Mouse (Mus musculus): ENCODE measurements around the gene Nckap1l. TPM values are rescaled to one million over a fixed set of nuclear protein-coding genes. Genes with fewer than 3 reads are reported as not detected.

Nckap1l gene
- polyA plus RNA-seq, 1 experiment: 100 TPM

GRCm38 (mm10) chr15:103480129-103480528 is 26.5 kb downstream of the Nckap1l start:
- H3K36me3 ChIP-seq (ENCODE audit: control insufficient read depth, insufficient read depth, low read length): peaks cover 95% of the 10 kb centered on the region
- no peaks in the 10 kb centered on the region for H3K27me3 ChIP-seq (ENCODE audit: control insufficient read depth, insufficient read depth, low read length)
- 90% methylated on average over 2 of the region's 2 CpGs for WGBS
- H3K27ac ChIP-seq (ENCODE audit: control insufficient read depth, insufficient read depth, low read length): no peak overlapping the region
- DNase-seq: no peak
- TF ChIP-seq CTCF (IDR thresholded peaks at IDR 0.05; ENCODE audit: borderline replicate concordance, control insufficient read depth, extremely low read depth, insufficient read depth, low read length, poor library complexity) (no peak), POLR2A (IDR thresholded peaks at IDR 0.05; ENCODE audit: control insufficient read depth, extremely low read depth, insufficient read depth, low read length, poor library complexity) (no peak)
- H3K4me1 ChIP-seq (replicated peaks; ENCODE audit: control insufficient read depth, insufficient read depth, low read length): no peaks in the 10 kb centered on the region
- no peak overlapping the region for H3K4me3 ChIP-seq (ENCODE audit: control insufficient read depth, insufficient read depth, low read length)

GRCm38 (mm10) chr15:103482488-103482887 is 28.9 kb downstream of the Nckap1l start:
- no peak for TF ChIP-seq POLR2A (IDR thresholded peaks at IDR 0.05; ENCODE audit: control insufficient read depth, extremely low read depth, insufficient read depth, low read length, poor library complexity)
- no peak for TF ChIP-seq CTCF (IDR thresholded peaks at IDR 0.05; ENCODE audit: borderline replicate concordance, control insufficient read depth, extremely low read depth, insufficient read depth, low read length, poor library complexity)
- WGBS: 81% methylated on average over 1 of the region's 1 CpGs
- no peak overlapping the region for H3K4me3 ChIP-seq (ENCODE audit: control insufficient read depth, insufficient read depth, low read length)
- H3K36me3 ChIP-seq (ENCODE audit: control insufficient read depth, insufficient read depth, low read length): peaks cover 93% of the 10 kb centered on the region
- DNase-seq: no peak
- H3K27me3 ChIP-seq (ENCODE audit: control insufficient read depth, insufficient read depth, low read length): no peaks in the 10 kb centered on the region
- no peak overlapping the region for H3K27ac ChIP-seq (ENCODE audit: control insufficient read depth, insufficient read depth, low read length)
- no peaks in the 10 kb centered on the region for H3K4me1 ChIP-seq (replicated peaks; ENCODE audit: control insufficient read depth, insufficient read depth, low read length)

DNA sequence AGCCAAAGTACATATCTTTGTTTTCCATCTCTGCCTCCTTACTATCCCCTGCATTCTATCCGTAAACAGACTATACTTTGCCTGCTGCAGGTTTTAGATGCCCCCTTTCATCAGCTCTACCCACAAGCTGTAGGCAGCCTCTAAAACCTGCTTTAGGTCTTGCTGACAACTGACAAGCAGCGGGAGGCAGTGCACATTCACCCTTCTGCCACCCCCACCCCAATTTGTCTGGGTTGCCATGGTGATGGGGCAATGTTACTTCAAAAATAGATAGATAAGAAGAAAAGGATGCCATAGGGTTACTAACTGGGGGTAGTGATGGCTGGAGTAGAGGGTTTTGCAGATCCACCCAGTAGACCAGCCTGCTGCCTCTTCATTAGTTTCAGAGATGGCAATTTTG is 30.9 kb downstream of the Nckap1l start:
- Histone ChIP-seq H3K36me3 (ENCODE audit: control insufficient read depth, insufficient read depth, low read length) (peaks cover 89% of the 10 kb centered on the region), H3K4me3 (ENCODE audit: control insufficient read depth, insufficient read depth, low read length) (no peak overlapping the region), H3K27ac (ENCODE audit: control insufficient read depth, insufficient read depth, low read length) (no peak overlapping the region), H3K27me3 (ENCODE audit: control insufficient read depth, insufficient read depth, low read length) (no peaks in the 10 kb centered on the region), H3K4me1 (replicated peaks; ENCODE audit: control insufficient read depth, insufficient read depth, low read length) (no peaks in the 10 kb centered on the region)
- no peak for TF ChIP-seq CTCF (IDR thresholded peaks at IDR 0.05; ENCODE audit: borderline replicate concordance, control insufficient read depth, extremely low read depth, insufficient read depth, low read length, poor library complexity)
- no peak for TF ChIP-seq POLR2A (IDR thresholded peaks at IDR 0.05; ENCODE audit: control insufficient read depth, extremely low read depth, insufficient read depth, low read length, poor library complexity)
- DNase-seq: no peak
- WGBS: 97% methylated on average over 2 of the region's 2 CpGs

- Histone ChIP-seq H3K27ac (ENCODE audit: control insufficient read depth, insufficient read depth, low read length) (no peak overlapping the region), H3K27me3 (ENCODE audit: control insufficient read depth, insufficient read depth, low read length) (no peaks in the 10 kb centered on the region), H3K4me1 (replicated peaks; ENCODE audit: control insufficient read depth, insufficient read depth, low read length) (no peaks in the 10 kb centered on the region), H3K4me3 (ENCODE audit: control insufficient read depth, insufficient read depth, low read length) (no peak overlapping the region), H3K36me3 (ENCODE audit: control insufficient read depth, insufficient read depth, low read length) (peaks cover 89% of the 10 kb centered on the region)
- DNase-seq: no peak
- TF ChIP-seq CTCF (IDR thresholded peaks at IDR 0.05; ENCODE audit: borderline replicate concordance, control insufficient read depth, extremely low read depth, insufficient read depth, low read length, poor library complexity): no peak
- no peak for TF ChIP-seq POLR2A (IDR thresholded peaks at IDR 0.05; ENCODE audit: control insufficient read depth, extremely low read depth, insufficient read depth, low read length, poor library complexity)
- 93% methylated on average over 3 of the region's 3 CpGs for WGBS
Observed at GRCm38 (mm10) chr15:103485106-103485505, 31.5 kb downstream of the Nckap1l start.

GRCm38 (mm10) chr15:103486658-103487057 is 33.1 kb downstream of the Nckap1l start:
- WGBS: 97% methylated on average over 1 of the region's 1 CpGs
- Histone ChIP-seq H3K27ac (ENCODE audit: control insufficient read depth, insufficient read depth, low read length) (no peak overlapping the region), H3K4me3 (ENCODE audit: control insufficient read depth, insufficient read depth, low read length) (no peak overlapping the region), H3K27me3 (ENCODE audit: control insufficient read depth, insufficient read depth, low read length) (no peaks in the 10 kb centered on the region), H3K4me1 (replicated peaks; ENCODE audit: control insufficient read depth, insufficient read depth, low read length) (no peaks in the 10 kb centered on the region), H3K36me3 (ENCODE audit: control insufficient read depth, insufficient read depth, low read length) (peaks cover 91% of the 10 kb centered on the region)
- no peak for TF ChIP-seq POLR2A (IDR thresholded peaks at IDR 0.05; ENCODE audit: control insufficient read depth, extremely low read depth, insufficient read depth, low read length, poor library complexity)
- no peak for TF ChIP-seq CTCF (IDR thresholded peaks at IDR 0.05; ENCODE audit: borderline replicate concordance, control insufficient read depth, extremely low read depth, insufficient read depth, low read length, poor library complexity)
- no peak for DNase-seq

DNA sequence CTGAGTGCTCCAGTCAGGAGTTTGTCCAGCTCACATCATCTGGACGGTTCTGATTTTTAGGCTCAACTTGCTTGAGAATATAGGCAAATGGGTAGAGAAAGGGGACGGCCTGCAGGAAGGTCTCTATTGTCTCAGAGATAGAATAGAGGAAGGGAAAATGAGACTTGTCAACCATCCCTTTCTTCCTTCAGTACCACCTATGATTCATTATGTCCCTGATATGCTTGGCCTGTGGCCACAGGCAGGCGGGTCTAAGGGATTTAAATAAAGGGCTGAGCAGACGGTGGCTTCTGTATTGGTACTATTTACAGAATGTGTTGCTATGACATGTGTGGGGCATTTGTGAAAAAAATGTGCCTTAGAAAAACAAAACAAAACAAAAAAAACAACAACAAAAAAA is 34.7 kb downstream of the Nckap1l start:
- no peak for DNase-seq
- H3K36me3 ChIP-seq (ENCODE audit: control insufficient read depth, insufficient read depth, low read length): peaks cover 91% of the 10 kb centered on the region
- no peak for TF ChIP-seq POLR2A (IDR thresholded peaks at IDR 0.05; ENCODE audit: control insufficient read depth, extremely low read depth, insufficient read depth, low read length, poor library complexity)
- no peak overlapping the region for H3K27ac ChIP-seq (ENCODE audit: control insufficient read depth, insufficient read depth, low read length)
- H3K27me3 ChIP-seq (ENCODE audit: control insufficient read depth, insufficient read depth, low read length): no peaks in the 10 kb centered on the region
- WGBS: 96% methylated on average over 4 of the region's 4 CpGs
- no peaks in the 10 kb centered on the region for H3K4me1 ChIP-seq (replicated peaks; ENCODE audit: control insufficient read depth, insufficient read depth, low read length)
- H3K4me3 ChIP-seq (ENCODE audit: control insufficient read depth, insufficient read depth, low read length): no peak overlapping the region
